Mouse (Mus musculus) lung, postnatal 36 days (tissue): ENCODE data around the gene Gypa.

ENCODE experiments used
- DNase-seq: peaks from one replicate; pipeline ENCODE4 v3.0.0; 2022; ENCODE audit warnings: mixed read lengths

Gypa gene

GRCm38 (mm10) chr8:80551303-80551702, 57.7 kb downstream of the Gypa start:
- DNase-seq: no peak

- DNase-seq: no peak
These were observed 61.4 kb downstream of the Gypa start for GRCm38 (mm10) chr8:80554991-80555390.
